In genomic region chr1:151352911-151353310, GRCm38 (mm10) we compare ENCODE assay signal across 10 mouse cellular contexts. TPM values are rescaled to one million over a fixed set of nuclear protein-coding genes. Genes with fewer than 3 reads are reported as not detected.
DNase-seq lines count a peak whose midpoint lies in the region; ATAC-seq and TF ChIP-seq lines count a peak whose summit lies in the region.
"Had no signal": no experiment of that assay in that cellular context is flagged by ENCODE, and none has a peak within 500 bp of the region (broad histone marks: within the 10 kb centered on the region; RNA-seq: fewer than 3 reads in every experiment).

No protein-coding gene starts in this region.

- peaks cover 8% of the 10 kb centered on the region; the same call in 1 of the 2 replicates for H3K4me1 ChIP-seq in kidney, embryonic 15.5 days
- peaks cover 30% of the 10 kb centered on the region for H3K4me1 ChIP-seq in G1E (ENCODE audit: insufficient read depth, low read depth, low read length)
- 0 out of 2 replicates have a peak, but pooled peaks cover 3% of the 10 kb centered on the region for H3K4me1 ChIP-seq in heart, embryonic 11.5 days (ENCODE audit: control insufficient read depth, insufficient read depth, low read length)

- H3K27me3 ChIP-seq in kidney, embryonic 15.5 days, result no peaks in the 10 kb centered on the region
- no peaks in the 10 kb centered on the region for H3K27me3 ChIP-seq in G1E (ENCODE audit: insufficient read depth, low read length)
- H3K27me3 ChIP-seq in heart, embryonic 11.5 days (ENCODE audit: control insufficient read depth, insufficient read depth, low read length), result no peaks in the 10 kb centered on the region
- H3K27me3 ChIP-seq: embryonic facial prominence, embryonic 15.5 days; limb, embryonic 12.5 days had no signal

- no peak overlapping the region for H3K9ac ChIP-seq in kidney, embryonic 15.5 days
- no peak overlapping the region for H3K9ac ChIP-seq in heart, embryonic 11.5 days (ENCODE audit: low read depth, low read length)
- H3K9ac ChIP-seq: embryonic facial prominence, embryonic 15.5 days; limb, embryonic 12.5 days had no signal

- no peak overlapping the region for H3K27ac ChIP-seq in kidney, embryonic 15.5 days
- no peak overlapping the region for H3K27ac ChIP-seq in heart, embryonic 11.5 days (ENCODE audit: low read depth, low read length)
- H3K27ac ChIP-seq: embryonic facial prominence, embryonic 15.5 days; limb, embryonic 12.5 days had no signal

- H3K9me3 ChIP-seq in kidney, embryonic 15.5 days (replicated peaks), result no peaks in the 10 kb centered on the region
- H3K9me3 ChIP-seq in G1E (replicated peaks), result no peaks in the 10 kb centered on the region
- H3K9me3 ChIP-seq in heart, embryonic 11.5 days (replicated peaks; ENCODE audit: control insufficient read depth, low read length), result no peaks in the 10 kb centered on the region
- H3K9me3 ChIP-seq: embryonic facial prominence, embryonic 15.5 days; limb, embryonic 12.5 days had no signal

- no peak overlapping the region for H3K4me3 ChIP-seq in kidney, embryonic 15.5 days (replicated peaks)
- H3K4me3 ChIP-seq in G1E (ENCODE audit: low read depth, low read length), result no peak overlapping the region
- H3K4me3 ChIP-seq in heart, embryonic 11.5 days (ENCODE audit: low read depth, low read length), result no peak overlapping the region
- H3K4me3 ChIP-seq: embryonic facial prominence, embryonic 15.5 days; limb, embryonic 12.5 days had no signal

- peak; percentile 63 for DNase-seq in kidney, adult 9 months
- peak; percentile 19 for DNase-seq in G1E (ENCODE audit: low spot score)
- peak; percentile 36 for DNase-seq in c-Kit-positive CD71-positive TER-119-negative erythroid progenitor cells, embryonic 14.5 days (ENCODE audit: low read depth)
- no peak for DNase-seq in cerebellum, adult 11 months
- no peak for DNase-seq in gastrocnemius, postnatal 36 days

- no peak overlapping the region for H3K4me2 ChIP-seq in kidney, embryonic 15.5 days
- H3K4me2 ChIP-seq in heart, embryonic 11.5 days, result no peak overlapping the region
- H3K4me2 ChIP-seq: embryonic facial prominence, embryonic 15.5 days; limb, embryonic 12.5 days had no signal

- 92% methylated on average over 2 of the region's 2 CpGs for WGBS in kidney, embryonic 15.5 days
- WGBS in heart, embryonic 11.5 days (ENCODE audit: insufficient replicate concordance), result 83% methylated on average over 2 of the region's 2 CpGs

- peaks cover 81% of the 10 kb centered on the region for H3K36me3 ChIP-seq in kidney, embryonic 15.5 days
- H3K36me3 ChIP-seq in G1E (replicated peaks), result peaks cover 94% of the 10 kb centered on the region
- peaks cover 36% of the 10 kb centered on the region for H3K36me3 ChIP-seq in heart, embryonic 11.5 days (ENCODE audit: control insufficient read depth, insufficient read depth, low read length)

- intact Hi-C loops in gastrocnemius, postnatal 36 days (cut with DNase I), result loop anchor here (5.0 kb wide), 1 partner anchor 316 kb away; no protein-coding TSS in a partner anchor

- ATAC-seq in kidney, embryonic 15.5 days (replicated peaks; ENCODE audit: low FRiP score), result no peak
- ATAC-seq in G1E (ENCODE audit: extremely low read depth, insufficient number of reproducible peaks, low FRiP score, poor library complexity, severe bottlenecking), result peak; percentile 54
- ATAC-seq in neutrophil, adult 5-6 weeks (ENCODE audit: extremely low read depth, insufficient number of reproducible peaks, low FRiP score, poor library complexity, severe bottlenecking), result peak; percentile 92
- ATAC-seq in heart, embryonic 11.5 days (replicated peaks; ENCODE audit: insufficient number of reproducible peaks, low FRiP score, low TSS enrichment), result no peak

- TF ChIP-seq CTCF in G1E (IDR thresholded peaks at IDR 0.05; ENCODE audit: low read depth, low read length), result peak; percentile 15; the same call in 1 of the 2 replicates

RNA-seq across cellular contexts. Expression of gene Ivns1abp, which starts 8.6 kb away (rescaled TPM):
- polyA plus RNA-seq in kidney, embryonic 15.5 days (2015; fragmentation: Nextera tagmentation; extraction: Ambion mirVana), result 421 and 464 TPM in 2 replicates
- total RNA-seq in G1E (2014; fragmentation: Nextera tagmentation), result 899 and 907 TPM in 2 replicates
- 1,364 and 1,435 TPM in 2 replicates for total RNA-seq in G1E (2017)
- polyA plus RNA-seq in G1E (2012), result 182 and 230 TPM in 2 replicates
- 318 and 362 TPM in 2 replicates for total RNA-seq in neutrophil, adult 5-6 weeks (2017)
- 228 and 296 TPM in 2 replicates for polyA plus RNA-seq in heart, embryonic 11.5 days (2014; fragmentation: Nextera tagmentation; extraction: Ambion mirVana)
- total RNA-seq in gastrocnemius, postnatal 36 days (2021), result 100 to 1,000 TPM in 1 of 2 experiments, 10 to 100 TPM in 1; 97.4 to 111 TPM

Comparison
In these comparisons a context has a peak if more than half of its experiments do, and no peak if none do; other contexts are left out.
1. DNase-seq: peak in kidney, adult 9 months (single experiment), G1E (single experiment) and c-Kit-positive CD71-positive TER-119-negative erythroid progenitor cells, embryonic 14.5 days (single experiment); none in cerebellum, adult 11 months (single experiment) and gastrocnemius, postnatal 36 days (0 of 2).
2. ATAC-seq: peak in G1E (single experiment) and neutrophil, adult 5-6 weeks (single experiment); none in kidney, embryonic 15.5 days (single experiment) and heart, embryonic 11.5 days (single experiment).